Mouse (Mus musculus): Measurements from ENCODE around the gene Zfp827. TPM values are rescaled to one million over a fixed set of nuclear protein-coding genes. Genes with fewer than 3 reads are reported as not detected.

Zfp827 gene
- polyA plus RNA-seq, 1 experiment from 2014 or later, result 4.3 TPM

- no peaks in the 10 kb centered on the region for H3K27me3 ChIP-seq (replicated peaks; ENCODE audit: control insufficient read depth, insufficient read depth, low read length)
- H3K36me3 ChIP-seq (ENCODE audit: control insufficient read depth, insufficient read depth), result peaks cover 13% of the 10 kb centered on the region
- 86% methylated on average over 4 of the region's 4 CpGs for WGBS
- TF ChIP-seq CTCF (IDR thresholded peaks at IDR 0.05; ENCODE audit: low read depth), result no peak
- no peak for ATAC-seq
- H3K4me2 ChIP-seq (replicated peaks; ENCODE audit: low read depth), result no peak overlapping the region
- no peaks in the 10 kb centered on the region for H3K9me3 ChIP-seq (ENCODE audit: control insufficient read depth)
- H3K4me3 ChIP-seq (ENCODE audit: low read depth, low read length), result no peak overlapping the region
- no peak overlapping the region for H3K9ac ChIP-seq (ENCODE audit: low read depth, low read length)
- H3K4me1 ChIP-seq (replicated peaks; ENCODE audit: control insufficient read depth, insufficient read depth, low read length), result 0 out of 2 replicates have a peak, but pooled peaks cover 3% of the 10 kb centered on the region
- H3K27ac ChIP-seq (ENCODE audit: low read depth, low read length), result no peak overlapping the region
These were observed 53.1 kb downstream of the Zfp827 start for GRCm38 (mm10) chr8:79081333-79081732.

- no peak overlapping the region for H3K4me3 ChIP-seq (ENCODE audit: low read depth, low read length)
These were observed 53.7 kb downstream of the Zfp827 start for GRCm38 (mm10) chr8:79081955-79082354.

GRCm38 (mm10) chr8:79083461-79084358 is 55.5 kb downstream of the Zfp827 start:
- Histone ChIP-seq H3K27ac (ENCODE audit: low read depth, low read length) (no peak overlapping the region; the same call in 1 of the 2 replicates), H3K9ac (ENCODE audit: low read depth, low read length) (no peak overlapping the region), H3K4me3 (ENCODE audit: low read depth, low read length) (no peak overlapping the region), H3K27me3 (replicated peaks; ENCODE audit: control insufficient read depth, insufficient read depth, low read length) (no peaks in the 10 kb centered on the region), H3K9me3 (ENCODE audit: control insufficient read depth) (no peaks in the 10 kb centered on the region), H3K4me1 (replicated peaks; ENCODE audit: control insufficient read depth, insufficient read depth, low read length) (0 out of 2 replicates have a peak, but pooled peaks cover 3% of the 10 kb centered on the region), H3K36me3 (ENCODE audit: control insufficient read depth, insufficient read depth) (no peaks in the 10 kb centered on the region; the same call in 1 of the 2 replicates), H3K4me2 (replicated peaks; ENCODE audit: low read depth) (no peak overlapping the region)
- TF ChIP-seq CTCF (IDR thresholded peaks at IDR 0.05; ENCODE audit: low read depth), result no peak
- ATAC-seq, result no peak
- WGBS, result 69% methylated on average over 18 of the region's 18 CpGs

More at GRCm38 (mm10) chr8:79081955-79082354, 53.7 kb downstream of the Zfp827 start:
- no peak overlapping the region for H3K9ac ChIP-seq (ENCODE audit: low read depth, low read length)
- H3K4me2 ChIP-seq (replicated peaks; ENCODE audit: low read depth), result no peak overlapping the region
- TF ChIP-seq CTCF (IDR thresholded peaks at IDR 0.05; ENCODE audit: low read depth), result no peak
- peaks cover 12% of the 10 kb centered on the region; the same call in 1 of the 2 replicates for H3K36me3 ChIP-seq (ENCODE audit: control insufficient read depth, insufficient read depth)
- no peak for ATAC-seq
- H3K9me3 ChIP-seq (ENCODE audit: control insufficient read depth), result no peaks in the 10 kb centered on the region
- H3K27ac ChIP-seq (ENCODE audit: low read depth, low read length), result no peak overlapping the region
- H3K27me3 ChIP-seq (replicated peaks; ENCODE audit: control insufficient read depth, insufficient read depth, low read length), result no peaks in the 10 kb centered on the region
- 78% methylated on average over 10 of the region's 10 CpGs for WGBS
- H3K4me1 ChIP-seq (replicated peaks; ENCODE audit: control insufficient read depth, insufficient read depth, low read length), result 0 out of 2 replicates have a peak, but pooled peaks cover 3% of the 10 kb centered on the region

GRCm38 (mm10) chr8:79084359-79084820 is 56.2 kb downstream of the Zfp827 start:
- no peak for ATAC-seq
- Histone ChIP-seq H3K36me3 (ENCODE audit: control insufficient read depth, insufficient read depth) (peaks cover 2% of the 10 kb centered on the region; the same call in 1 of the 2 replicates), H3K4me3 (ENCODE audit: low read depth, low read length) (no peak overlapping the region), H3K9ac (ENCODE audit: low read depth, low read length) (no peak overlapping the region), H3K27me3 (replicated peaks; ENCODE audit: control insufficient read depth, insufficient read depth, low read length) (no peaks in the 10 kb centered on the region), H3K4me1 (replicated peaks; ENCODE audit: control insufficient read depth, insufficient read depth, low read length) (0 out of 2 replicates have a peak, but pooled peaks cover 3% of the 10 kb centered on the region), H3K4me2 (replicated peaks; ENCODE audit: low read depth) (no peak overlapping the region), H3K27ac (ENCODE audit: low read depth, low read length) (no peak overlapping the region), H3K9me3 (ENCODE audit: control insufficient read depth) (no peaks in the 10 kb centered on the region)
- WGBS, result 76% methylated on average over 3 of the region's 3 CpGs
- TF ChIP-seq CTCF (IDR thresholded peaks at IDR 0.05; ENCODE audit: low read depth), result no peak

GRCm38 (mm10) chr8:79094422-79094821 is 66.2 kb downstream of the Zfp827 start:
- Histone ChIP-seq H3K4me2 (replicated peaks; ENCODE audit: low read depth) (no peak overlapping the region), H3K36me3 (ENCODE audit: control insufficient read depth, insufficient read depth) (peaks cover 18% of the 10 kb centered on the region), H3K27me3 (replicated peaks; ENCODE audit: control insufficient read depth, insufficient read depth, low read length) (no peaks in the 10 kb centered on the region), H3K4me3 (ENCODE audit: low read depth, low read length) (no peak overlapping the region), H3K9me3 (ENCODE audit: control insufficient read depth) (no peaks in the 10 kb centered on the region), H3K4me1 (replicated peaks; ENCODE audit: control insufficient read depth, insufficient read depth, low read length) (no peaks in the 10 kb centered on the region), H3K27ac (ENCODE audit: low read depth, low read length) (no peak overlapping the region), H3K9ac (ENCODE audit: low read depth, low read length) (no peak overlapping the region)
- no peak for TF ChIP-seq CTCF (IDR thresholded peaks at IDR 0.05; ENCODE audit: low read depth)
- 87% methylated on average over 4 of the region's 4 CpGs for WGBS
- no peak for ATAC-seq

GRCm38 (mm10) chr8:79095162-79095561 is 66.9 kb downstream of the Zfp827 start:
- no peak overlapping the region for H3K9ac ChIP-seq (ENCODE audit: low read depth, low read length)
- H3K4me3 ChIP-seq (ENCODE audit: low read depth, low read length), result no peak overlapping the region
- 90% methylated on average over 7 of the region's 7 CpGs for WGBS
- H3K27ac ChIP-seq (ENCODE audit: low read depth, low read length), result no peak overlapping the region
- no peak overlapping the region for H3K4me2 ChIP-seq (replicated peaks; ENCODE audit: low read depth)
- peaks cover 18% of the 10 kb centered on the region for H3K36me3 ChIP-seq (ENCODE audit: control insufficient read depth, insufficient read depth)
- no peak for ATAC-seq
- no peaks in the 10 kb centered on the region for H3K9me3 ChIP-seq (ENCODE audit: control insufficient read depth)
- no peak for TF ChIP-seq CTCF (IDR thresholded peaks at IDR 0.05; ENCODE audit: low read depth)
- H3K4me1 ChIP-seq (replicated peaks; ENCODE audit: control insufficient read depth, insufficient read depth, low read length), result no peaks in the 10 kb centered on the region
- H3K27me3 ChIP-seq (replicated peaks; ENCODE audit: control insufficient read depth, insufficient read depth, low read length), result no peaks in the 10 kb centered on the region
